30 mouse cellular contexts compared by ENCODE assay signal in the genomic region with DNA sequence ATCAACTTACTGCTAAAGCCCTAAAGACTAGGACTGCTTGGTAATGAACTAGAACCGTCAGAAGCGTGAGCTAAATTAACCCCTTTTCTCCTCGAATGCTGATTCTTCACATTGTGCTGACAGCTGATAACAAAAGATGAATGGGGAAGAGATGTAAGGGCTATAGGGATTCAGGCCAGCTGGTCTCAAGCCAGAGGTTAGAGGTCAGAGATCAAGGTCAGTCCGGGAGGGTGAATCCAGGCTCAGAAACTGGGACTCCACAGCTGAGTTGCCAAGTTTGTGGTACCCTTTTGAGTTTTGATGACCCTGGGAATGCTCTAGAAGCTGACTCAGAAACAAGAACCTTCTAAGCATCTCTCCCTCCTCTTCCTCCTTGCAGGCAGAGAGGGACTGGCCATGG. TPM values are rescaled to one million over a fixed set of nuclear protein-coding genes. Genes with fewer than 3 reads are reported as not detected.
"Had no signal": no experiment of that assay in that cellular context is flagged by ENCODE, and none has a peak within 500 bp of the region (broad histone marks: within the 10 kb centered on the region; RNA-seq: fewer than 3 reads in every experiment).

No protein-coding gene starts in this region.

- H3K27ac ChIP-seq: kidney, embryonic 15.5 days; left cerebral cortex, adult 2 months; limb, embryonic 12.5 days; limb, embryonic 15.5 days; liver, embryonic 13.5 days had no signal

- H3K4me1 ChIP-seq: limb, embryonic 12.5 days; limb, embryonic 15.5 days; liver, embryonic 13.5 days had no signal

- H3K4me2 ChIP-seq: kidney, embryonic 15.5 days; limb, embryonic 12.5 days; limb, embryonic 15.5 days; liver, embryonic 13.5 days; midbrain, embryonic 11.5 days had no signal

- H3K27me3 ChIP-seq: kidney, embryonic 15.5 days; limb, embryonic 12.5 days; limb, embryonic 15.5 days; liver, embryonic 13.5 days had no signal

- H3K9ac ChIP-seq: kidney, embryonic 15.5 days; limb, embryonic 12.5 days; limb, embryonic 15.5 days; liver, embryonic 13.5 days had no signal

- H3K36me3 ChIP-seq: kidney, embryonic 15.5 days; limb, embryonic 12.5 days; limb, embryonic 15.5 days; liver, embryonic 13.5 days had no signal

- DNase-seq: kidney, adult 8-10 months; kidney, postnatal 10 days; kidney, postnatal 36 days; layer of hippocampus, postnatal 36 days; liver, embryonic 13.5 days; lung, adult 2 months; lung, postnatal 14 days; lung, postnatal 4 days; midbrain, embryonic 14.5 days; thymus, postnatal 25 days had no signal

- H3K9me3 ChIP-seq: kidney, embryonic 15.5 days; limb, embryonic 12.5 days; limb, embryonic 15.5 days; liver, embryonic 13.5 days had no signal

- H3K4me3 ChIP-seq: kidney, embryonic 15.5 days; left cerebral cortex, adult 2 months; limb, embryonic 12.5 days; limb, embryonic 15.5 days; liver, embryonic 13.5 days had no signal

RNA-seq across cellular contexts. Expression of gene Lrrc30, which starts 28.1 kb away (rescaled TPM):
- total RNA-seq: layer of hippocampus, adult 8-10 months; layer of hippocampus, postnatal 10 days; layer of hippocampus, postnatal 36 days; left cerebral cortex, adult 2 months; left cerebral cortex, postnatal 10 days; left cerebral cortex, postnatal 36 days; megakaryocyte progenitor cell, adult 5-6 weeks; megakaryocyte-erythroid progenitor cell, adult 5-6 weeks; midbrain, postnatal 0 days had no signal
- polyA plus RNA-seq: kidney, embryonic 15.5 days; liver, embryonic 13.5 days; liver, embryonic 16.5 days; lung, adult 2 months; lung, embryonic 16.5 days; midbrain, embryonic 11.5 days; midbrain, embryonic 14.5 days; midbrain, postnatal 0 days; neural tube, embryonic 11.5 days; neural tube, embryonic 14.5 days; small intestine, adult 2 months; spleen, adult 2 months; testis, adult 2 months; thymus, postnatal 0 days had no signal
